ENCODE assay signal across 16 mouse cellular contexts in genomic region chr1:194941528-194941927, GRCm38 (mm10). TPM values are rescaled to one million over a fixed set of nuclear protein-coding genes. Genes with fewer than 3 reads are reported as not detected.
DNase-seq lines count a peak whose midpoint lies in the region; ATAC-seq and TF ChIP-seq lines count a peak whose summit lies in the region.
"Had no signal": no experiment of that assay in that cellular context is flagged by ENCODE, and none has a peak within 500 bp of the region (broad histone marks: within the 10 kb centered on the region; RNA-seq: fewer than 3 reads in every experiment).

No protein-coding gene starts in this region.

- H3K4me1 ChIP-seq in heart, embryonic 12.5 days (replicated peaks) = peaks cover 24% of the 10 kb centered on the region
- no peaks in the 10 kb centered on the region for H3K4me1 ChIP-seq in lung, embryonic 14.5 days (ENCODE audit: insufficient read depth)
- H3K4me1 ChIP-seq in heart, embryonic 14.5 days (ENCODE audit: control insufficient read depth in 2 of 2, insufficient read depth in 2 of 2, low read length in 2 of 2) = peaks cover 0 to 3% of the 10 kb centered on the region in 2 experiments; a peak in 3 of 4 replicates
- H3K4me1 ChIP-seq in forebrain, embryonic 15.5 days = peaks cover 8% of the 10 kb centered on the region; the same call in 1 of the 2 replicates
- H3K4me1 ChIP-seq: midbrain, embryonic 12.5 days had no signal

- no peak overlapping the region for H3K4me3 ChIP-seq in heart, embryonic 12.5 days
- H3K4me3 ChIP-seq in lung, embryonic 14.5 days (ENCODE audit: low read depth, low read length) = no peak overlapping the region
- 0 out of 4 replicates have a peak overlapping the region, but pooled peaks of 1 of the 2 experiments have one; percentile 58 for H3K4me3 ChIP-seq in heart, embryonic 14.5 days (ENCODE audit: control insufficient read depth in 1 of 2, insufficient read depth in 1 of 2, low read depth in 1 of 2, low read length in 2 of 2)
- H3K4me3 ChIP-seq in forebrain, embryonic 15.5 days = no peak overlapping the region
- H3K4me3 ChIP-seq: forebrain, embryonic 13.5 days; hindbrain, embryonic 13.5 days; midbrain, embryonic 12.5 days had no signal

- H3K9ac ChIP-seq in heart, embryonic 12.5 days = no peak overlapping the region
- H3K9ac ChIP-seq in lung, embryonic 14.5 days = no peak overlapping the region
- no peak overlapping the region for H3K9ac ChIP-seq in heart, embryonic 14.5 days (ENCODE audit: low read length)
- no peak overlapping the region for H3K9ac ChIP-seq in forebrain, embryonic 15.5 days (replicated peaks)
- H3K9ac ChIP-seq: forebrain, embryonic 13.5 days; hindbrain, embryonic 13.5 days; midbrain, embryonic 12.5 days had no signal

- H3K27ac ChIP-seq in heart, embryonic 12.5 days (ENCODE audit: poor library complexity, severe bottlenecking) = peak overlapping the region; percentile 50
- H3K27ac ChIP-seq in lung, embryonic 14.5 days (ENCODE audit: low read depth) = no peak overlapping the region
- H3K27ac ChIP-seq in heart, embryonic 14.5 days (replicated peaks in 1 of 2; ENCODE audit: control insufficient read depth in 1 of 2, insufficient read depth in 1 of 2, low read depth in 2 of 2, low read length in 2 of 2) = peak overlapping the region; percentile 56 to 79; a peak in 3 of 4 replicates
- H3K27ac ChIP-seq in forebrain, embryonic 15.5 days (replicated peaks) = no peak overlapping the region
- H3K27ac ChIP-seq: forebrain, embryonic 13.5 days; hindbrain, embryonic 13.5 days; midbrain, embryonic 12.5 days had no signal

- TF ChIP-seq CTCF in lung, embryonic 14.5 days (IDR thresholded peaks at IDR 0.05; ENCODE audit: low read depth) = no peak

- H3K9me3 ChIP-seq in heart, embryonic 12.5 days (replicated peaks) = no peaks in the 10 kb centered on the region
- no peaks in the 10 kb centered on the region for H3K9me3 ChIP-seq in lung, embryonic 14.5 days (ENCODE audit: low read depth, low read length)
- H3K9me3 ChIP-seq in heart, embryonic 14.5 days (ENCODE audit: control insufficient read depth, low read length) = no peaks in the 10 kb centered on the region
- no peaks in the 10 kb centered on the region for H3K9me3 ChIP-seq in forebrain, embryonic 15.5 days
- H3K9me3 ChIP-seq: forebrain, embryonic 13.5 days; hindbrain, embryonic 13.5 days; midbrain, embryonic 12.5 days had no signal

- no peaks in the 10 kb centered on the region for H3K36me3 ChIP-seq in heart, embryonic 12.5 days
- H3K36me3 ChIP-seq in lung, embryonic 14.5 days (ENCODE audit: insufficient read depth) = no peaks in the 10 kb centered on the region
- H3K36me3 ChIP-seq in heart, embryonic 14.5 days (ENCODE audit: control insufficient read depth, insufficient read depth, low read length) = no peaks in the 10 kb centered on the region
- no peaks in the 10 kb centered on the region for H3K36me3 ChIP-seq in forebrain, embryonic 15.5 days
- H3K36me3 ChIP-seq: hindbrain, embryonic 13.5 days; midbrain, embryonic 12.5 days had no signal

- H3K27me3 ChIP-seq in heart, embryonic 12.5 days (replicated peaks) = peaks cover 9% of the 10 kb centered on the region; the same call in 1 of the 2 replicates
- no peaks in the 10 kb centered on the region for H3K27me3 ChIP-seq in lung, embryonic 14.5 days (ENCODE audit: insufficient read depth, low read length)
- peaks cover 8% of the 10 kb centered on the region; the same call in 1 of the 2 replicates for H3K27me3 ChIP-seq in heart, embryonic 14.5 days (ENCODE audit: control insufficient read depth, insufficient read depth, low read length)
- H3K27me3 ChIP-seq in forebrain, embryonic 15.5 days = peaks cover 14% of the 10 kb centered on the region
- H3K27me3 ChIP-seq: CH12.LX had no signal

- DNase-seq in heart, postnatal 4 days = no peak
- DNase-seq in lung, embryonic 14.5 days = no peak
- DNase-seq in lung, postnatal 36 days = no peak
- DNase-seq in kidney, postnatal 14 days = peak; percentile 27
- DNase-seq: cerebellum, postnatal 14 days; lung, postnatal 10 days; retina, postnatal 1 day had no signal

- no peak for ATAC-seq in heart, embryonic 12.5 days (ENCODE audit: insufficient number of reproducible peaks, low FRiP score)
- ATAC-seq in lung, embryonic 14.5 days (ENCODE audit: insufficient read depth) = no peak
- ATAC-seq in heart, embryonic 14.5 days (ENCODE audit: insufficient number of reproducible peaks, insufficient read depth, low FRiP score, low read depth) = no peak
- no peak for ATAC-seq in forebrain, embryonic 15.5 days (replicated peaks)
- ATAC-seq: activated CD4-positive, CD25-positive, alpha-beta regulatory T cell, adult 4 months; forebrain, embryonic 13.5 days; intestine, embryonic 16.5 days had no signal

- 0 out of 2 replicates have a peak overlapping the region, but pooled peaks have one; percentile 40 for H3K4me2 ChIP-seq in heart, embryonic 12.5 days
- peak overlapping the region; percentile 81 for H3K4me2 ChIP-seq in lung, embryonic 14.5 days
- peak overlapping the region; percentile 83 for H3K4me2 ChIP-seq in heart, embryonic 14.5 days (ENCODE audit: low read length)
- no peak overlapping the region for H3K4me2 ChIP-seq in forebrain, embryonic 15.5 days (replicated peaks)
- H3K4me2 ChIP-seq: forebrain, embryonic 13.5 days; hindbrain, embryonic 13.5 days; midbrain, embryonic 12.5 days had no signal

RNA-seq across cellular contexts. Expression of gene Cd34, which starts 2.9 kb away (rescaled TPM):
- 86.2 and 91.5 TPM in 2 replicates for polyA plus RNA-seq in heart, embryonic 12.5 days (2016; fragmentation: Nextera tagmentation; extraction: Ambion mirVana)
- total RNA-seq in heart, postnatal 4 days (2021) = 100 to 1,000 TPM; 225 to 235 TPM
- 164 and 165 TPM in 2 replicates for polyA plus RNA-seq in lung, embryonic 14.5 days (2014; fragmentation: Nextera tagmentation; extraction: Ambion mirVana)
- polyA plus RNA-seq in heart, embryonic 14.5 days (2014; fragmentation: Nextera tagmentation; extraction: Ambion mirVana) = 103 and 106 TPM in 2 replicates
- 25.2 and 26.3 TPM in 2 replicates for polyA plus RNA-seq in forebrain, embryonic 15.5 days (2015; fragmentation: Nextera tagmentation; extraction: Ambion mirVana)
- total RNA-seq: CH12.LX had no signal

Comparison
In these comparisons a context has a peak if more than half of its experiments do, and no peak if none do; other contexts are left out.
1. H3K27ac ChIP-seq: peak in heart, embryonic 12.5 days (single experiment) and heart, embryonic 14.5 days (2 of 2); none in lung, embryonic 14.5 days (single experiment) and forebrain, embryonic 15.5 days (single experiment).